Mouse (Mus musculus): ENCODE results near the gene Wdfy4. TPM values are rescaled to one million over a fixed set of nuclear protein-coding genes. Genes with fewer than 3 reads are reported as not detected.

Wdfy4 gene
- polyA plus RNA-seq, 1 experiment from 2014 or later = 0.43 TPM

- Histone ChIP-seq H3K9me3 (no peaks in the 10 kb centered on the region), H3K27ac (no peak overlapping the region), H3K27me3 (ENCODE audit: insufficient read depth, poor library complexity, severe bottlenecking) (no peaks in the 10 kb centered on the region), H3K4me3 (no peak overlapping the region), H3K36me3 (no peaks in the 10 kb centered on the region), H3K4me1 (replicated peaks) (no peaks in the 10 kb centered on the region)
- WGBS = 90% methylated on average over 10 of the region's 10 CpGs
- DNase-seq (ENCODE audit: low spot score) = no peak
Measured at GRCm38 (mm10) chr14:32931709-32932108, 253.6 kb downstream of the Wdfy4 start.

- 92% methylated on average over 9 of the region's 9 CpGs for WGBS
Measured at GRCm38 (mm10) chr14:32923871-32924270, 261.4 kb downstream of the Wdfy4 start.

GRCm38 (mm10) chr14:32917919-32918318 is 267.4 kb downstream of the Wdfy4 start:
- Histone ChIP-seq H3K9me3 (no peaks in the 10 kb centered on the region), H3K27ac (no peak overlapping the region), H3K4me3 (no peak overlapping the region), H3K4me1 (replicated peaks) (no peaks in the 10 kb centered on the region), H3K36me3 (no peaks in the 10 kb centered on the region), H3K27me3 (ENCODE audit: insufficient read depth, poor library complexity, severe bottlenecking) (no peaks in the 10 kb centered on the region)
- WGBS = 95% methylated on average over 1 of the region's 1 CpGs
- DNase-seq (ENCODE audit: low spot score) = no peak

More at GRCm38 (mm10) chr14:32923871-32924270, 261.4 kb downstream of the Wdfy4 start:
- Histone ChIP-seq H3K27me3 (ENCODE audit: insufficient read depth, poor library complexity, severe bottlenecking) (no peaks in the 10 kb centered on the region), H3K4me1 (replicated peaks) (0 out of 2 replicates have a peak, but pooled peaks cover 6% of the 10 kb centered on the region), H3K4me3 (no peak overlapping the region), H3K27ac (no peak overlapping the region), H3K36me3 (no peaks in the 10 kb centered on the region), H3K9me3 (no peaks in the 10 kb centered on the region)
- no peak for DNase-seq (ENCODE audit: low spot score)

- H3K9me3 ChIP-seq = no peaks in the 10 kb centered on the region
- H3K36me3 ChIP-seq = no peaks in the 10 kb centered on the region
- no peak for DNase-seq (ENCODE audit: low spot score)
- H3K27ac ChIP-seq = no peak overlapping the region
- WGBS = 49% methylated on average over 2 of the region's 2 CpGs
- H3K4me3 ChIP-seq = no peak overlapping the region
- no peaks in the 10 kb centered on the region for H3K4me1 ChIP-seq (replicated peaks)
- H3K27me3 ChIP-seq (ENCODE audit: insufficient read depth, poor library complexity, severe bottlenecking) = no peaks in the 10 kb centered on the region
Measured at GRCm38 (mm10) chr14:32915360-32915759, 269.9 kb downstream of the Wdfy4 start.

GRCm38 (mm10) chr14:32911187-32911586 is 274.1 kb downstream of the Wdfy4 start:
- H3K4me1 ChIP-seq (replicated peaks) = no peaks in the 10 kb centered on the region
- 95% methylated on average over 4 of the region's 4 CpGs for WGBS
- no peak overlapping the region for H3K4me3 ChIP-seq
- no peaks in the 10 kb centered on the region for H3K9me3 ChIP-seq
- no peaks in the 10 kb centered on the region for H3K27me3 ChIP-seq (ENCODE audit: insufficient read depth, poor library complexity, severe bottlenecking)
- DNase-seq (ENCODE audit: low spot score) = no peak
- no peak overlapping the region for H3K27ac ChIP-seq
- H3K36me3 ChIP-seq = no peaks in the 10 kb centered on the region

Other genes starting within 250 kb of the Wdfy4 start
- 0.40 and 0.65 TPM in 2 replicates for gene Lrrc18, start 194.1 kb downstream of the Wdfy4 start, polyA plus RNA-seq (2016; fragmentation: Nextera tagmentation; extraction: Ambion mirVana)
- gene Arhgap22, start 28.5 kb upstream of the Wdfy4 start, polyA plus RNA-seq (2016; fragmentation: Nextera tagmentation; extraction: Ambion mirVana) = 4.2 and 4.5 TPM in 2 replicates